Mouse (Mus musculus) stomach, postnatal 0 days (tissue): ENCODE measurements around the gene 6030445D17Rik.

Source experiments
- CTCF ChIP-seq: IDR thresholded peaks from 2 replicates; pipeline ENCODE4 v1.5.1; 2016; ENCODE audit warnings: antibody characterized with exemption, low read depth, mild to moderate bottlenecking, moderate library complexity
- EP300 ChIP-seq: optimal IDR thresholded peaks from 2 replicates; pipeline ENCODE3; 2016; ENCODE audit warnings: antibody characterized with exemption

- peak; percentile 68 for TF ChIP-seq CTCF
- TF ChIP-seq EP300: no peak
Observed at GRCm38 (mm10) chr4:136509857-136510256, 47.8 kb downstream of the 6030445D17Rik start.
